Mouse (Mus musculus): ENCODE data around the gene Ubald1.

DNA sequence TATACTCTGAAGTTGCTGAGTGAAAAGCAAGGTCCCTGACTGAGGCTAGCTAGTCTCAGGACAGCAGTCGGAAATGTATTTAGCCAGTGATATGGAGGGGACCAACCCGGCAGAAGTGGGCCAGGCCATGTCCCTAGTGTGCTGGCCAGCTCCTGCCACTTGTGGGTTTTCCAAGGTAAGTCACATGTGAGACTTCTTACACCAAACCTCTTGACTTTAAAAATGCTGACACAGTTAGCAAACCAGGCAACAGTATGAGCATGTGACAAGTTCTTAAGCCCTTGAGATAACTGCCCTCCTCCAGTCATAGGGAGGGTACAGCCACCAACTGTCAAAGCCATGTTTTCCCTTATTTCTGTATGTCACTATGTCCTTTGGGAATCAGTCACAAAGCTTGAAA is 8.2 kb downstream of the Ubald1 start:
- no peak for TF ChIP-seq POLR2A (IDR thresholded peaks at IDR 0.05; ENCODE audit: control insufficient read depth, extremely low read depth, insufficient read depth, low read length, poor library complexity)
- TF ChIP-seq CTCF (IDR thresholded peaks at IDR 0.05; ENCODE audit: borderline replicate concordance, control insufficient read depth, extremely low read depth, insufficient read depth, low read length, poor library complexity), result no peak
